Comparison of ENCODE assay signal across 16 mouse cellular contexts in genomic region chr10:127437354-127438113, GRCm38 (mm10).
"Had no signal": no experiment of that assay in that cellular context is flagged by ENCODE, and none has a peak within 500 bp of the region (broad histone marks: within the 10 kb centered on the region; RNA-seq: fewer than 3 reads in every experiment).

No protein-coding gene starts in this region.

- H3K4me3 ChIP-seq: kidney, embryonic 15.5 days; left cerebral cortex, adult 2 months; limb, embryonic 10.5 days; megakaryocyte, embryonic 14.5 days; myocyte; neural tube, embryonic 15.5 days had no signal

- H3K4me1 ChIP-seq: limb, embryonic 10.5 days had no signal

- ATAC-seq: intestine, embryonic 16.5 days; lung, postnatal 0 days had no signal

- H3K4me2 ChIP-seq: kidney, embryonic 15.5 days; neural tube, embryonic 15.5 days had no signal

- H3K9ac ChIP-seq: kidney, embryonic 15.5 days; neural tube, embryonic 15.5 days had no signal

- DNase-seq: kidney, adult 2 months; kidney, postnatal 14 days; lung, adult 2 months; lung, postnatal 4 days; midbrain, embryonic 14.5 days; right cerebral cortex, adult 18-20 months; right cerebral cortex, postnatal 25 days had no signal

- H3K36me3 ChIP-seq: limb, embryonic 10.5 days had no signal

- H3K27ac ChIP-seq: kidney, embryonic 15.5 days; left cerebral cortex, adult 2 months; limb, embryonic 10.5 days; neural tube, embryonic 15.5 days; stomach, postnatal 0 days had no signal

- H3K9me3 ChIP-seq: kidney, embryonic 15.5 days; limb, embryonic 10.5 days; megakaryocyte, embryonic 14.5 days; neural tube, embryonic 15.5 days had no signal

- H3K27me3 ChIP-seq: kidney, embryonic 15.5 days; megakaryocyte, embryonic 14.5 days; neural tube, embryonic 15.5 days had no signal
